Mouse (Mus musculus) testis, adult 2 months (tissue): ENCODE data around the gene Rab11fip3. TPM values are rescaled to one million over a fixed set of nuclear protein-coding genes. Genes with fewer than 3 reads are reported as not detected.

Experiments
- H3K27ac ChIP-seq: fragments of 200-500 bp; 2 replicates; pipeline ENCODE4 v1.5.1; 2012; ENCODE audit warnings: low read depth, low read length; ENCODE audit not compliant: control insufficient read depth, insufficient read depth
- H3K27me3 ChIP-seq: fragments of 200-500 bp; 2 replicates; pipeline ENCODE4 v1.6.1; 2012; ENCODE audit warnings: mild to moderate bottlenecking, low read length, moderate library complexity; ENCODE audit not compliant: control insufficient read depth, insufficient read depth
- H3K36me3 ChIP-seq: fragments of 200-500 bp; 2 replicates; pipeline ENCODE4 v1.6.1; 2012; ENCODE audit warnings: mild to moderate bottlenecking, low read length; ENCODE audit not compliant: control insufficient read depth, insufficient read depth
- H3K4me1 ChIP-seq: fragments of 200-500 bp; 2 replicates; pipeline ENCODE4 v1.6.1; 2012; ENCODE audit warnings: low read length; ENCODE audit not compliant: control insufficient read depth, insufficient read depth
- H3K4me3 ChIP-seq: fragments of 200-500 bp; 2 replicates; pipeline ENCODE4 v1.5.1; 2012; ENCODE audit warnings: low read depth, mild to moderate bottlenecking, low read length, moderate library complexity, mixed read lengths; ENCODE audit not compliant: control insufficient read depth
- CTCF ChIP-seq: fragments of 200-500 bp; IDR thresholded peaks from 2 replicates; pipeline ENCODE4 v1.5.1; 2012; ENCODE audit warnings: low read depth, mild to moderate bottlenecking, inconsistent platforms, low read length, moderate library complexity; ENCODE audit not compliant: control insufficient read depth, insufficient read depth, insufficient replicate concordance
- POLR2A ChIP-seq: fragments of 200-500 bp; IDR thresholded peaks from 2 replicates; pipeline ENCODE4 v1.6.1; 2012; ENCODE audit warnings: low read depth, mild to moderate bottlenecking, inconsistent platforms, low read length, moderate library complexity; ENCODE audit not compliant: control insufficient read depth
- polyA plus RNA-seq: library from polyadenylated mRNA; depleted of rRNA; stranded (reverse); fragments of >200 nt; gene quantifications from 2 replicates; pipeline ENCODE4 v1.2.3, GENCODE M21; 2012

Rab11fip3 gene
- polyA plus RNA-seq, 1 experiment: 37.5 TPM

GRCm38 (mm10) chr17:25950706-25951105 is 118.6 kb downstream of the Rab11fip3 start:
- Histone ChIP-seq H3K4me1 (peaks cover 3% of the 10 kb centered on the region), H3K27ac (no peak overlapping the region), H3K4me3 (no peak overlapping the region), H3K36me3 (no peaks in the 10 kb centered on the region), H3K27me3 (no peaks in the 10 kb centered on the region)
- TF ChIP-seq POLR2A (no peak), CTCF (no peak)

- Histone ChIP-seq H3K4me3 (no peak overlapping the region), H3K4me1 (peaks cover 3% of the 10 kb centered on the region), H3K36me3 (no peaks in the 10 kb centered on the region), H3K27me3 (no peaks in the 10 kb centered on the region), H3K27ac (no peak overlapping the region)
- no peak for TF ChIP-seq POLR2A
- no peak for TF ChIP-seq CTCF
These were observed 119.4 kb downstream of the Rab11fip3 start for GRCm38 (mm10) chr17:25949981-25950380.

- no peak overlapping the region for H3K4me3 ChIP-seq
- no peaks in the 10 kb centered on the region for H3K27me3 ChIP-seq
- H3K4me1 ChIP-seq: peaks cover 3% of the 10 kb centered on the region
- H3K27ac ChIP-seq: no peak overlapping the region
- no peaks in the 10 kb centered on the region for H3K36me3 ChIP-seq
- TF ChIP-seq CTCF (no peak), POLR2A (no peak)
These were observed 121.3 kb downstream of the Rab11fip3 start for GRCm38 (mm10) chr17:25948051-25948450.

GRCm38 (mm10) chr17:25947576-25947975 is 121.8 kb downstream of the Rab11fip3 start:
- H3K27ac ChIP-seq: no peak overlapping the region
- no peaks in the 10 kb centered on the region for H3K36me3 ChIP-seq
- no peak overlapping the region for H3K4me3 ChIP-seq
- peaks cover 3% of the 10 kb centered on the region for H3K4me1 ChIP-seq
- TF ChIP-seq CTCF (no peak), POLR2A (no peak)
- H3K27me3 ChIP-seq: no peaks in the 10 kb centered on the region

- Histone ChIP-seq H3K36me3 (no peaks in the 10 kb centered on the region), H3K4me1 (peaks cover 4% of the 10 kb centered on the region), H3K4me3 (no peak overlapping the region), H3K27me3 (no peaks in the 10 kb centered on the region), H3K27ac (no peak overlapping the region)
- TF ChIP-seq CTCF (no peak), POLR2A (no peak)
These were observed 122.5 kb downstream of the Rab11fip3 start for GRCm38 (mm10) chr17:25946891-25947290.

GRCm38 (mm10) chr17:25946349-25946748 is 123.0 kb downstream of the Rab11fip3 start:
- no peaks in the 10 kb centered on the region for H3K36me3 ChIP-seq
- peaks cover 2% of the 10 kb centered on the region; the same call in 1 of the 2 replicates for H3K4me1 ChIP-seq
- no peak overlapping the region for H3K4me3 ChIP-seq
- no peaks in the 10 kb centered on the region for H3K27me3 ChIP-seq
- TF ChIP-seq CTCF (no peak), POLR2A (no peak)
- H3K27ac ChIP-seq: no peak overlapping the region

- H3K27ac ChIP-seq: no peak overlapping the region
- no peak overlapping the region for H3K4me3 ChIP-seq
- H3K36me3 ChIP-seq: no peaks in the 10 kb centered on the region
- TF ChIP-seq CTCF: no peak
- no peak for TF ChIP-seq POLR2A
- H3K4me1 ChIP-seq: peaks cover 6% of the 10 kb centered on the region
- H3K27me3 ChIP-seq: no peaks in the 10 kb centered on the region
These were observed 123.7 kb downstream of the Rab11fip3 start for GRCm38 (mm10) chr17:25945517-25946155.
